Mouse (Mus musculus) CH12.LX (cell line): ENCODE results near the gene Hoxd12. TPM values are rescaled to one million over a fixed set of nuclear protein-coding genes. Genes with fewer than 3 reads are reported as not detected.

Experiments used
- DNase-seq: peaks from one replicate; pipeline ENCODE4 v3.0.0-alpha.2; 2013; ENCODE audit errors: extremely low read depth
- H3K27ac ChIP-seq: 2 replicates; pipeline ENCODE4 v1.5.1; 2012; ENCODE audit warnings: low read depth, mild to moderate bottlenecking, control low read depth, moderate library complexity; ENCODE audit not compliant: insufficient read depth
- H3K27me3 ChIP-seq: replicated peaks from 2 replicates; pipeline ENCODE3; 2012; ENCODE audit warnings: inconsistent platforms
- H3K36me3 ChIP-seq, 2 experiments: replicated peaks in 1 of 2; 2 replicates each; pipeline versions ENCODE3 to v1.6.1; 2012; ENCODE audit warnings: inconsistent platforms in 1 of 2, low read length in 1 of 2, mild to moderate bottlenecking in 1 of 2, mixed read lengths in 1 of 2, moderate library complexity in 1 of 2; ENCODE audit not compliant: control insufficient read depth in 1 of 2, insufficient read depth in 1 of 2
- H3K4me1 ChIP-seq, 2 experiments: 2 replicates each; pipeline ENCODE4 v1.6.1; 2012; ENCODE audit warnings: inconsistent platforms in 1 of 2, moderate library complexity in 1 of 2; ENCODE audit not compliant: insufficient read depth in 2 of 2, control insufficient read depth in 1 of 2
- H3K4me2 ChIP-seq: 2 replicates; pipeline ENCODE4 v1.6.1; 2012; ENCODE audit warnings: low read depth, mild to moderate bottlenecking, control low read depth; ENCODE audit not compliant: poor library complexity, insufficient read depth, severe bottlenecking
- H3K4me3 ChIP-seq, 3 experiments: fragments of 150-350 bp in 1 of 3; sonication (generic) in 1 of 3; replicated peaks in 1 of 3; 2 replicates each; pipeline versions ENCODE3 to v1.5.1; 2011 to 2012; ENCODE audit warnings: low read depth in 2 of 3, low read length in 2 of 3, mild to moderate bottlenecking in 2 of 3, moderate library complexity in 2 of 3, control low read depth in 1 of 3, improper control_type of control experiment in 1 of 3, inconsistent platforms in 1 of 3, mixed read lengths in 1 of 3; ENCODE audit not compliant: poor library complexity in 1 of 3
- H3K79me2 ChIP-seq: replicated peaks from 2 replicates; pipeline ENCODE4 v1.6.1; 2012; ENCODE audit warnings: mild to moderate bottlenecking, moderate library complexity; ENCODE audit not compliant: control insufficient read depth, poor library complexity, insufficient read depth, severe bottlenecking; ENCODE audit errors: extremely low read depth
- H3K9ac ChIP-seq: 2 replicates; pipeline ENCODE4 v1.6.1; 2012; ENCODE audit warnings: low read depth, mild to moderate bottlenecking, control low read depth, moderate library complexity; ENCODE audit not compliant: insufficient read depth
- H3K9me3 ChIP-seq: replicated peaks from 2 replicates; pipeline ENCODE3; 2012; ENCODE audit warnings: low read length, inconsistent platforms, mixed read lengths
- CHD2 ChIP-seq: IDR thresholded peaks from 2 replicates; pipeline ENCODE4 v1.6.1; 2011; ENCODE audit warnings: low read length, improper control_type of control experiment
- E2F4 ChIP-seq: IDR thresholded peaks from 2 replicates; pipeline ENCODE4 v1.6.1; 2011; ENCODE audit warnings: low read depth, low read length, improper control_type of control experiment; ENCODE audit not compliant: insufficient replicate concordance
- ETS1 ChIP-seq: conservative IDR thresholded peaks from 2 replicates; pipeline ENCODE4 v1.6.1; 2012; ENCODE audit warnings: low read depth, mild to moderate bottlenecking, inconsistent platforms, low read length, improper control_type of control experiment, moderate library complexity
- HCFC1 ChIP-seq: IDR thresholded peaks from 2 replicates; pipeline ENCODE4 v1.6.1; 2012; ENCODE audit warnings: low read depth, mild to moderate bottlenecking, inconsistent platforms, low read length, improper control_type of control experiment
- IRF4 ChIP-seq: IDR thresholded peaks from 2 replicates; pipeline ENCODE4 v1.6.1; 2014; ENCODE audit warnings: low read depth, mild to moderate bottlenecking, inconsistent platforms, low read length, improper control_type of control experiment
- JUN ChIP-seq: IDR thresholded peaks from 2 replicates; pipeline ENCODE4 v1.6.1; 2011; ENCODE audit warnings: low read depth, mild to moderate bottlenecking, low read length, improper control_type of control experiment, moderate library complexity; ENCODE audit not compliant: insufficient read depth
- MAZ ChIP-seq: IDR thresholded peaks from 2 replicates; pipeline ENCODE4 v1.6.1; 2012; ENCODE audit warnings: low read depth, mild to moderate bottlenecking, inconsistent platforms, low read length, improper control_type of control experiment, moderate library complexity
- MEF2A ChIP-seq: IDR thresholded peaks from 2 replicates; pipeline ENCODE4 v1.6.1; 2014; ENCODE audit warnings: low read depth, mild to moderate bottlenecking, inconsistent platforms, low read length, improper control_type of control experiment, borderline replicate concordance
- MXI1 ChIP-seq: IDR thresholded peaks from 2 replicates; pipeline ENCODE4 v1.6.1; 2011; ENCODE audit warnings: mild to moderate bottlenecking, low read depth, low read length, improper control_type of control experiment
- MYC ChIP-seq: IDR thresholded peaks from 2 replicates; pipeline ENCODE4 v1.6.1; 2011; ENCODE audit warnings: low read depth, mild to moderate bottlenecking, improper control_type of control experiment, low read length
- NRF1 ChIP-seq: IDR thresholded peaks from 2 replicates; pipeline ENCODE4 v1.6.1; 2014; ENCODE audit warnings: low read depth, mild to moderate bottlenecking, inconsistent platforms, low read length, improper control_type of control experiment, moderate library complexity
- POLR2A ChIP-seq: IDR thresholded peaks from 2 replicates; pipeline ENCODE4 v1.6.1; 2011; ENCODE audit warnings: low read depth, mild to moderate bottlenecking, improper control_type of control experiment, low read length
- POLR2AphosphoS2 ChIP-seq: IDR thresholded peaks from 2 replicates; pipeline ENCODE4 v1.6.1; 2011; ENCODE audit warnings: low read depth, low read length, improper control_type of control experiment
- SIN3A ChIP-seq: IDR thresholded peaks from 2 replicates; pipeline ENCODE4 v1.6.1; 2012; ENCODE audit warnings: low read length, improper control_type of control experiment, inconsistent platforms
- TBP ChIP-seq: conservative IDR thresholded peaks from 2 replicates; pipeline ENCODE4 v1.6.1; 2011; ENCODE audit warnings: low read depth, low read length, improper control_type of control experiment
- USF1 ChIP-seq: IDR thresholded peaks from 2 replicates; pipeline ENCODE4 v1.6.1; 2014; ENCODE audit warnings: low read depth, mild to moderate bottlenecking, inconsistent platforms, low read length, improper control_type of control experiment
- USF2 ChIP-seq: conservative IDR thresholded peaks from 2 replicates; pipeline ENCODE4 v1.6.1; 2011; ENCODE audit warnings: low read depth, low read length, improper control_type of control experiment
- ZKSCAN1 ChIP-seq: IDR thresholded peaks from 2 replicates; pipeline ENCODE4 v1.6.1; 2012; ENCODE audit warnings: low read depth, inconsistent platforms, low read length, improper control_type of control experiment, borderline replicate concordance
- ZMIZ1 ChIP-seq: IDR thresholded peaks from 2 replicates; pipeline ENCODE4 v1.6.1; 2012; ENCODE audit warnings: low read depth, mild to moderate bottlenecking, inconsistent platforms, low read length, improper control_type of control experiment
- dilution Hi-C: fragments of 300-500 bp; cut with MboI; formaldehyde crosslinking; loops from 2 replicates; pipeline ENCODE4 v1.14.3; 2020; ENCODE audit warnings: low sequenced_read_pairs; ENCODE audit not compliant: extremely low pct_unique_long_range_greater_than_20kb, extremely low pct_ligation_motif_present
- in situ Hi-C: fragments of 300-500 bp; cut with MboI; formaldehyde crosslinking; loops from 3 replicates; pipeline ENCODE4 v1.14.3; 2019; ENCODE audit warnings: low sequenced_read_pairs, low pct_ligation_motif_present, low pct_unique_long_range_greater_than_20kb, mixed read lengths
- polyA plus RNA-seq: library from polyadenylated mRNA; unstranded; fragments of >175 nt; gene quantifications from 2 replicates; pipeline ENCODE4 v1.2.1, GENCODE M21; 2012; ENCODE audit warnings: low read depth; ENCODE audit not compliant: insufficient read length
- total RNA-seq, 2 experiments: library from RNA; depleted of rRNA; stranded (reverse); fragments of 300-350 nt in 1 of 2; fragments of >200 nt in 1 of 2; gene quantifications; 2 replicates each; pipeline ENCODE4 v1.2.3; 2012 to 2014

Gene Hoxd12
- total and polyA plus RNA-seq, 3 experiments: not detected

GRCm38 (mm10) chr2:74726551-74726950, 51.7 kb downstream of the Hoxd12 start, which contains the start of gene Gm28230:
TSS of gene Gm28230 (plus strand) at chr2:74726728.
- dilution Hi-C loops: no loop called here
- Histone ChIP-seq H3K4me3 (peak within 1 kb of the TSS; percentile 5 to 66 (median 8)), H3K4me2 (peak within 1 kb of the TSS; percentile 86), H3K9me3 (peaks cover 6% of the 10 kb centered on the region), H3K9ac (peak within 1 kb of the TSS; percentile 71), H3K79me2 (peaks cover 65% of the 10 kb centered on the region), H3K4me1 (peaks cover 4 to 55% of the 10 kb centered on the region in 2 experiments; a peak in 2 of 4 replicates), H3K27me3 (no peaks in the 10 kb centered on the region), H3K27ac (no peak within 1 kb of the TSS), H3K36me3 (peaks cover 28 to 32% of the 10 kb centered on the region in 2 experiments)
- in situ Hi-C loops: loop anchor here (10.0 kb wide), 1 partner anchor 328 kb away; no protein-coding TSS in a partner anchor
- TF ChIP-seq POLR2A (no peak), SIN3A (no peak), MXI1 (no peak), JUN (no peak), NRF1 (no peak), TBP (no peak), MEF2A (no peak), IRF4 (no peak), CHD2 (no peak), E2F4 (no peak), MAZ (no peak), ZKSCAN1 (no peak), MYC (no peak), ETS1 (no peak), ZMIZ1 (no peak), HCFC1 (no peak), USF2 (no peak)
- no peak for DNase-seq

- H3K9me3 ChIP-seq: peaks cover 6% of the 10 kb centered on the region
- H3K4me3 ChIP-seq: no peak overlapping the region
- TF ChIP-seq USF1: peak; percentile 39
- no peak for TF ChIP-seq POLR2AphosphoS2
- H3K4me1 ChIP-seq: peaks cover 4 to 55% of the 10 kb centered on the region in 2 experiments; a peak in 2 of 4 replicates
- no peak overlapping the region for H3K27ac ChIP-seq
- H3K79me2 ChIP-seq: peaks cover 67% of the 10 kb centered on the region
- no peaks in the 10 kb centered on the region for H3K27me3 ChIP-seq
- in situ Hi-C loops (loop anchor here (10.0 kb wide), 1 partner anchor 328 kb away; no protein-coding TSS in a partner anchor), dilution Hi-C loops (no loop called here)
- DNase-seq: no peak
- H3K9ac ChIP-seq: no peak overlapping the region
- H3K4me2 ChIP-seq: no peak overlapping the region
- H3K36me3 ChIP-seq: peaks cover 28 to 32% of the 10 kb centered on the region in 2 experiments
Measured at GRCm38 (mm10) chr2:74726973-74727639, 52.3 kb downstream of the Hoxd12 start.

Other genes starting within 250 kb of the Hoxd12 start
- 21.1 and 21.2 TPM in 2 replicates for gene Lnpk, start 95.6 kb upstream of the Hoxd12 start, total RNA-seq (2012; rRNA removed)
- 51.7 and 61.1 TPM in 2 replicates for gene Lnpk, start 95.6 kb upstream of the Hoxd12 start, total RNA-seq (2014; rRNA removed)
- 32.9 and 37.1 TPM in 2 replicates for gene Lnpk, start 95.6 kb upstream of the Hoxd12 start, polyA plus RNA-seq
- gene Evx2, start 15.5 kb upstream of the Hoxd12 start, total RNA-seq (2012; rRNA removed): not detected in 2 replicates
- gene Evx2, start 15.5 kb upstream of the Hoxd12 start, total RNA-seq (2014; rRNA removed): not detected in 2 replicates
- not detected in 2 replicates for gene Evx2, start 15.5 kb upstream of the Hoxd12 start, polyA plus RNA-seq
- gene Hoxd13, start 6.7 kb upstream of the Hoxd12 start, total RNA-seq (2012; rRNA removed): not detected in 2 replicates
- gene Hoxd13, start 6.7 kb upstream of the Hoxd12 start, total RNA-seq (2014; rRNA removed): not detected in 2 replicates
- not detected in 2 replicates for gene Hoxd13, start 6.7 kb upstream of the Hoxd12 start, polyA plus RNA-seq
- gene Hoxd11, start 4.5 kb downstream of the Hoxd12 start, total RNA-seq (2012; rRNA removed): not detected in 2 replicates
- not detected in 2 replicates for gene Hoxd11, start 4.5 kb downstream of the Hoxd12 start, total RNA-seq (2014; rRNA removed)
- gene Hoxd11, start 4.5 kb downstream of the Hoxd12 start, polyA plus RNA-seq: not detected in 2 replicates
- gene Hoxd10, start 16.9 kb downstream of the Hoxd12 start, total RNA-seq (2012; rRNA removed): not detected in 2 replicates
- gene Hoxd10, start 16.9 kb downstream of the Hoxd12 start, total RNA-seq (2014; rRNA removed): not detected in 2 replicates
- gene Hoxd10, start 16.9 kb downstream of the Hoxd12 start, polyA plus RNA-seq: not detected in 2 replicates
- not detected in 2 replicates for gene Hoxd9, start 22.7 kb downstream of the Hoxd12 start, total RNA-seq (2012; rRNA removed)
- gene Hoxd9, start 22.7 kb downstream of the Hoxd12 start, total RNA-seq (2014; rRNA removed): not detected in 2 replicates
- not detected in 2 replicates for gene Hoxd9, start 22.7 kb downstream of the Hoxd12 start, polyA plus RNA-seq
- gene Hoxd8, start 29.6 kb downstream of the Hoxd12 start, total RNA-seq (2012; rRNA removed): not detected in 2 replicates
- 0.20 and 0.76 TPM in 2 replicates for gene Hoxd8, start 29.6 kb downstream of the Hoxd12 start, total RNA-seq (2014; rRNA removed)
- gene Hoxd8, start 29.6 kb downstream of the Hoxd12 start, polyA plus RNA-seq: 0.15 and 0.31 TPM in 2 replicates
- gene Hoxd3, start 36.9 kb downstream of the Hoxd12 start, total RNA-seq (2012; rRNA removed): 0.50 TPM in 1 of 2 replicates, not detected in the other
- 0.12 and 0.14 TPM in 2 replicates for gene Hoxd3, start 36.9 kb downstream of the Hoxd12 start, total RNA-seq (2014; rRNA removed)
- 1.0 and 1.1 TPM in 2 replicates for gene Hoxd3, start 36.9 kb downstream of the Hoxd12 start, polyA plus RNA-seq
- gene Hoxd4, start 36.9 kb downstream of the Hoxd12 start, total RNA-seq (2012; rRNA removed): 8.4 and 9.8 TPM in 2 replicates
- 6.0 and 7.2 TPM in 2 replicates for gene Hoxd4, start 36.9 kb downstream of the Hoxd12 start, total RNA-seq (2014; rRNA removed)
- 5.4 and 6.3 TPM in 2 replicates for gene Hoxd4, start 36.9 kb downstream of the Hoxd12 start, polyA plus RNA-seq
- 0.80 and 0.89 TPM in 2 replicates for gene Gm28230, start 51.7 kb downstream of the Hoxd12 start, total RNA-seq (2012; rRNA removed)
- gene Gm28230, start 51.7 kb downstream of the Hoxd12 start, total RNA-seq (2014; rRNA removed): 0.84 and 1.1 TPM in 2 replicates
- 0.85 and 1.7 TPM in 2 replicates for gene Gm28230, start 51.7 kb downstream of the Hoxd12 start, polyA plus RNA-seq
- not detected in 2 replicates for gene Hoxd1, start 88.0 kb downstream of the Hoxd12 start, total RNA-seq (2012; rRNA removed)
- not detected in 2 replicates for gene Hoxd1, start 88.0 kb downstream of the Hoxd12 start, total RNA-seq (2014; rRNA removed)
- gene Hoxd1, start 88.0 kb downstream of the Hoxd12 start, polyA plus RNA-seq: not detected in 2 replicates
- 56.4 and 66.0 TPM in 2 replicates for gene Mtx2, start 150.8 kb downstream of the Hoxd12 start, total RNA-seq (2012; rRNA removed)
- gene Mtx2, start 150.8 kb downstream of the Hoxd12 start, total RNA-seq (2014; rRNA removed): 163 and 186 TPM in 2 replicates
- 111 and 129 TPM in 2 replicates for gene Mtx2, start 150.8 kb downstream of the Hoxd12 start, polyA plus RNA-seq